Mouse (Mus musculus) C2C12 (cell line): ENCODE data around the gene Steap4. TPM values are rescaled to one million over a fixed set of nuclear protein-coding genes. Genes with fewer than 3 reads are reported as not detected.

Experiments
- H3K27me3 ChIP-seq: one replicate; pipeline ENCODE4 v1.6.1; 2011; ENCODE audit not compliant: control insufficient read depth, insufficient read depth, insufficient read length
- H3K36me3 ChIP-seq: one replicate; pipeline ENCODE4 v1.6.1; 2011; ENCODE audit not compliant: control insufficient read depth, insufficient read depth
- H3K4me3 ChIP-seq: one replicate; pipeline ENCODE4 v1.5.1; 2011; ENCODE audit warnings: mild to moderate bottlenecking, control low read depth; ENCODE audit not compliant: poor library complexity, insufficient read depth, severe bottlenecking
- H3K79me2 ChIP-seq: one replicate; pipeline ENCODE4 v1.6.1; 2011; ENCODE audit not compliant: control insufficient read depth, insufficient read depth
- H3K79me3 ChIP-seq: one replicate; pipeline ENCODE4 v1.6.1; 2011; ENCODE audit warnings: low read depth, control low read depth
- H3ac ChIP-seq: one replicate; pipeline ENCODE3; 2011; ENCODE audit warnings: low read depth; ENCODE audit not compliant: control insufficient read depth, insufficient read length
- CEBPB ChIP-seq: IDR thresholded peaks from one replicate; pipeline ENCODE4 v1.6.1; 2011; ENCODE audit warnings: low read depth, mild to moderate bottlenecking, control low read depth, moderate library complexity
- CTCF ChIP-seq: IDR thresholded peaks from one replicate; pipeline ENCODE4 v1.5.1; 2011; ENCODE audit not compliant: control insufficient read depth, insufficient read depth, insufficient read length
- FOSL1 ChIP-seq: IDR thresholded peaks from one replicate; pipeline ENCODE4 v1.8.0; 2011; ENCODE audit warnings: mild to moderate bottlenecking, low read length; ENCODE audit not compliant: poor library complexity, insufficient read depth, severe bottlenecking
- MAX ChIP-seq: IDR thresholded peaks from one replicate; pipeline ENCODE4 v1.6.1; 2011; ENCODE audit warnings: mild to moderate bottlenecking, control low read depth
- MYOD1 ChIP-seq: IDR thresholded peaks from one replicate; pipeline ENCODE4 v1.6.1; 2011; ENCODE audit warnings: low read depth; ENCODE audit not compliant: control insufficient read depth, insufficient read length
- MYOG ChIP-seq: IDR thresholded peaks from one replicate; pipeline ENCODE4 v1.6.1; 2011; ENCODE audit not compliant: control insufficient read depth, insufficient read length; ENCODE audit errors: extremely low read depth
- USF1 ChIP-seq: IDR thresholded peaks from one replicate; pipeline ENCODE4 v1.6.1; 2011; ENCODE audit warnings: low read depth, mild to moderate bottlenecking, control low read depth, moderate library complexity
- polyA plus RNA-seq: library from polyadenylated mRNA; unstranded; fragments of >200 nt; fragmentation: generic; extraction: Trizol; gene quantifications from one replicate; pipeline ENCODE4 v1.2.1, GENCODE M21; 2012; ENCODE audit warnings: missing spikeins

Steap4 gene
- polyA plus RNA-seq, 1 experiment, result not detected

- Histone ChIP-seq H3K27me3 (no peaks in the 10 kb centered on the region), H3K36me3 (no peaks in the 10 kb centered on the region), H3K4me3 (no peak overlapping the region), H3ac (no peak overlapping the region), H3K79me3 (no peaks in the 10 kb centered on the region), H3K79me2 (no peaks in the 10 kb centered on the region)
- no peak for TF ChIP-seq USF1
- no peak for TF ChIP-seq MYOG
- no peak for TF ChIP-seq FOSL1
- no peak for TF ChIP-seq CTCF
- no peak for TF ChIP-seq MAX
- no peak for TF ChIP-seq CEBPB
- TF ChIP-seq MYOD1, result no peak
Measured at GRCm38 (mm10) chr5:7993766-7994165, 33.5 kb downstream of the Steap4 start.

- Histone ChIP-seq H3K27me3 (no peaks in the 10 kb centered on the region), H3ac (no peak overlapping the region), H3K79me3 (no peaks in the 10 kb centered on the region), H3K4me3 (no peak overlapping the region), H3K36me3 (no peaks in the 10 kb centered on the region), H3K79me2 (no peaks in the 10 kb centered on the region)
- TF ChIP-seq USF1 (no peak), MYOG (no peak), FOSL1 (no peak), CEBPB (no peak), MAX (no peak), MYOD1 (no peak), CTCF (no peak)
Measured at GRCm38 (mm10) chr5:7995288-7995897, 35.1 kb downstream of the Steap4 start.

GRCm38 (mm10) chr5:7996401-7997044 is 36.3 kb downstream of the Steap4 start:
- no peak for TF ChIP-seq USF1
- no peak for TF ChIP-seq CTCF
- no peak for TF ChIP-seq MYOD1
- TF ChIP-seq MYOG, result no peak
- TF ChIP-seq CEBPB, result no peak
- TF ChIP-seq MAX, result no peak
- no peak for TF ChIP-seq FOSL1
- Histone ChIP-seq H3K79me2 (no peaks in the 10 kb centered on the region), H3K27me3 (no peaks in the 10 kb centered on the region), H3K4me3 (no peak overlapping the region), H3K36me3 (no peaks in the 10 kb centered on the region), H3ac (no peak overlapping the region), H3K79me3 (no peaks in the 10 kb centered on the region)

GRCm38 (mm10) chr5:7997086-7997485 is 36.8 kb downstream of the Steap4 start:
- Histone ChIP-seq H3ac (no peak overlapping the region), H3K79me3 (no peaks in the 10 kb centered on the region), H3K36me3 (no peaks in the 10 kb centered on the region), H3K27me3 (no peaks in the 10 kb centered on the region), H3K4me3 (no peak overlapping the region), H3K79me2 (no peaks in the 10 kb centered on the region)
- TF ChIP-seq USF1 (no peak), CEBPB (no peak), FOSL1 (no peak), MYOG (no peak), MYOD1 (no peak)

GRCm38 (mm10) chr5:8000466-8000865 is 40.2 kb downstream of the Steap4 start:
- H3ac ChIP-seq, result no peak overlapping the region
- no peak for TF ChIP-seq MYOD1
- no peak for TF ChIP-seq MAX
- TF ChIP-seq CEBPB, result no peak
- no peak for TF ChIP-seq USF1
- no peak for TF ChIP-seq FOSL1
- TF ChIP-seq CTCF, result no peak
- no peak for TF ChIP-seq MYOG
- no peaks in the 10 kb centered on the region for H3K27me3 ChIP-seq
- H3K79me3 ChIP-seq, result no peaks in the 10 kb centered on the region
- H3K79me2 ChIP-seq, result no peaks in the 10 kb centered on the region
- H3K36me3 ChIP-seq, result no peaks in the 10 kb centered on the region
- no peak overlapping the region for H3K4me3 ChIP-seq

GRCm38 (mm10) chr5:8002827-8003226 is 42.6 kb downstream of the Steap4 start:
- Histone ChIP-seq H3K27me3 (no peaks in the 10 kb centered on the region), H3K4me3 (no peak overlapping the region), H3K79me3 (no peaks in the 10 kb centered on the region), H3K79me2 (no peaks in the 10 kb centered on the region), H3K36me3 (no peaks in the 10 kb centered on the region), H3ac (no peak overlapping the region)
- TF ChIP-seq FOSL1, result no peak
- TF ChIP-seq MYOG, result no peak
- no peak for TF ChIP-seq CEBPB
- no peak for TF ChIP-seq MYOD1
- no peak for TF ChIP-seq MAX
- TF ChIP-seq USF1, result no peak
- no peak for TF ChIP-seq CTCF
